Mouse (Mus musculus) limb, embryonic 15.5 days (tissue): ENCODE measurements around the gene Got2. TPM values are rescaled to one million over a fixed set of nuclear protein-coding genes. Genes with fewer than 3 reads are reported as not detected.
A peak's percentile ranks its signal among the peaks of the same experiment; 100 is the strongest.
"Not testable (repeated sequence)": the region's sequence is repeated elsewhere in the genome, so short reads cannot be mapped to it uniquely, and the experiment has no call there.

Source experiments
- ATAC-seq: fragments of 200-750 bp; cut with Nextera tagmentation; 2 replicates; pipeline ENCODE4 v1.8.0; 2017; ENCODE audit warnings: low read depth, moderate TSS enrichment; ENCODE audit not compliant: insufficient number of reproducible peaks, low FRiP score, low TSS enrichment
- H3K27ac ChIP-seq: fragments of 300-500 bp; sonication (generic); 2 replicates; pipeline ENCODE4 v1.5.1; 2015; ENCODE audit warnings: moderate library complexity, mild to moderate bottlenecking, inconsistent platforms
- H3K27me3 ChIP-seq: fragments of 300-500 bp; sonication (generic); 2 replicates; pipeline ENCODE4 v1.6.1; 2015; ENCODE audit warnings: inconsistent platforms
- H3K36me3 ChIP-seq: fragments of 300-500 bp; sonication (generic); 2 replicates; pipeline ENCODE4 v1.6.1; 2015; ENCODE audit warnings: inconsistent platforms
- H3K4me1 ChIP-seq: fragments of 300-500 bp; sonication (generic); 2 replicates; pipeline ENCODE4 v1.6.1; 2015; ENCODE audit warnings: inconsistent platforms
- H3K4me2 ChIP-seq: fragments of 300-500 bp; sonication (generic); 2 replicates; pipeline ENCODE4 v1.6.1; 2015; ENCODE audit warnings: mild to moderate bottlenecking, inconsistent platforms
- H3K4me3 ChIP-seq: fragments of 300-500 bp; sonication (generic); 2 replicates; pipeline ENCODE4 v1.5.1; 2015; ENCODE audit warnings: mild to moderate bottlenecking, inconsistent platforms
- H3K9ac ChIP-seq: fragments of 300-500 bp; sonication (generic); 2 replicates; pipeline ENCODE4 v1.6.1; 2015; ENCODE audit warnings: inconsistent platforms
- H3K9me3 ChIP-seq: fragments of 300-500 bp; sonication (generic); 2 replicates; pipeline ENCODE4 v1.6.1; 2016; ENCODE audit warnings: inconsistent platforms
- WGBS: fragments of 180-500 bp; shearing (Covaris S2); methylation state at CpG from one replicate; pipeline ENCODE4 v1.1.7; 2015; 5-methylcytosine and 5-hydroxymethylcytosine counted together
- polyA plus RNA-seq: library from polyadenylated mRNA; unstranded; fragments of >200 nt; fragmentation: Nextera tagmentation; extraction: Ambion mirVana; gene quantifications from 2 replicates; pipeline ENCODE4 v1.2.1, GENCODE M21; 2015

Gene Got2
- polyA plus RNA-seq, 1 experiment from 2014 or later, result 129 TPM

DNA sequence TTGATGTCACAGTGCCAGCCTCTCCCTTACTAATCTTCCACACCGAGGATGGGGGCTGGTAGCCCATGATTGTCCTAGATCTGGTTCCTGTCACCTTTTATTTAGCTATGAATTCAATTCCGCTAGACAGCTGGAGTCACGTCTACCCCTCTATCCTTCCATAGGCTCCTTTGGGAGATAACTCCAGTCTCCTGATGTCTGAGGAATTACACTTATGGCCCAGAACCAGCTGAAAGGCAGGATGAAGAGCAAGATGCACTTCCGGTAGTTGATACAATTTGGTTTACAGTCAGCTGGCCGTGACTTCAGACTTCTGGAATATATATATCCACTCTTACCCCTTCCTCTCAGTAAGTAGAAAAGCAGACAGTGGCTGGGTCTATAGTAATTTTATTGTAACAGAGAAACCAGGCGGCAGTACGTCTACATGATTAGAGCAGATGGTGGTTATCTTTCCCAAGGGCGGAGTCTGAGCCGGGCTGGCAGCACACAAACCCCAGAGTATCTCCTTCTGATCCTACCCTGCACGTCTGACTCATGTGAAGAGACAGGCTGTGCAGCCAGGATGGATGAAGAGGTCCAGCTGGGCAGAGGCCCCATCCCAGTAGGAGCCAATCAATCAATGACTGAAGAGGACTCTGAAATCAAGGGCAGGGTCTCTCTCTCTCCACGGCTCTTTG lies 24.4 kb downstream of the Got2 start:
- WGBS, result 83% methylated on average over 10 of the region's 11 CpGs
- not testable (repeated sequence) for H3K27me3 ChIP-seq, H3K9ac ChIP-seq, H3K27ac ChIP-seq, ATAC-seq, H3K4me1 ChIP-seq, H3K9me3 ChIP-seq, H3K4me3 ChIP-seq, H3K4me2 ChIP-seq
- peaks cover 40% of the 10 kb centered on the region for H3K36me3 ChIP-seq

GRCm38 (mm10) chr8:95854174-95854573 lies 34.2 kb downstream of the Got2 start:
- H3K9ac ChIP-seq, result no peak overlapping the region
- peaks cover 11% of the 10 kb centered on the region for H3K4me1 ChIP-seq
- no peaks in the 10 kb centered on the region for H3K9me3 ChIP-seq
- no peak overlapping the region for H3K4me2 ChIP-seq
- 85% methylated on average over 6 of the region's 6 CpGs for WGBS
- no peaks in the 10 kb centered on the region for H3K36me3 ChIP-seq
- H3K4me3 ChIP-seq, result no peak overlapping the region
- no peak for ATAC-seq
- H3K27ac ChIP-seq, result no peak overlapping the region
- no peaks in the 10 kb centered on the region for H3K27me3 ChIP-seq

GRCm38 (mm10) chr8:95853102-95853843 lies 35.1 kb downstream of the Got2 start, which contains the start of gene Slc38a7:
TSS of gene Slc38a7 (minus strand) at chr8:95853539.
- H3K27ac ChIP-seq, result no peak within 1 kb of the TSS
- WGBS, result 11% methylated on average over 22 of the region's 22 CpGs
- peak within 1 kb of the TSS; percentile 64 for H3K4me3 ChIP-seq
- no peaks in the 10 kb centered on the region for H3K9me3 ChIP-seq
- peak within 1 kb of the TSS; percentile 68 for H3K9ac ChIP-seq
- peaks cover 11% of the 10 kb centered on the region for H3K4me1 ChIP-seq
- H3K36me3 ChIP-seq, result peaks cover 5% of the 10 kb centered on the region; the same call in 1 of the 2 replicates
- ATAC-seq, result peak; percentile 90
- no peaks in the 10 kb centered on the region for H3K27me3 ChIP-seq
- peak within 1 kb of the TSS; percentile 81 for H3K4me2 ChIP-seq

- Histone ChIP-seq H3K27me3 (no peaks in the 10 kb centered on the region), H3K4me2 (peak overlapping the region; percentile 81), H3K9me3 (no peaks in the 10 kb centered on the region), H3K4me1 (peaks cover 11% of the 10 kb centered on the region), H3K9ac (peak overlapping the region; percentile 68; the same call in 1 of the 2 replicates), H3K4me3 (peak overlapping the region; percentile 64), H3K27ac (no peak overlapping the region), H3K36me3 (peaks cover 10% of the 10 kb centered on the region; the same call in 1 of the 2 replicates)
- WGBS, result 71% methylated on average over 4 of the region's 4 CpGs
- no peak for ATAC-seq
Observed at GRCm38 (mm10) chr8:95852290-95852689, 36.1 kb downstream of the Got2 start.

- H3K9ac ChIP-seq, result no peak overlapping the region
- H3K9me3 ChIP-seq, result no peaks in the 10 kb centered on the region
- no peak overlapping the region for H3K4me2 ChIP-seq
- no peak for ATAC-seq
- no peak overlapping the region for H3K4me3 ChIP-seq
- no peak overlapping the region for H3K27ac ChIP-seq
- H3K4me1 ChIP-seq, result peaks cover 11% of the 10 kb centered on the region
- no peaks in the 10 kb centered on the region for H3K27me3 ChIP-seq
- H3K36me3 ChIP-seq, result peaks cover 20% of the 10 kb centered on the region
- WGBS, result 94% methylated on average over 2 of the region's 2 CpGs
Observed at GRCm38 (mm10) chr8:95850326-95850725, 38.0 kb downstream of the Got2 start.

DNA sequence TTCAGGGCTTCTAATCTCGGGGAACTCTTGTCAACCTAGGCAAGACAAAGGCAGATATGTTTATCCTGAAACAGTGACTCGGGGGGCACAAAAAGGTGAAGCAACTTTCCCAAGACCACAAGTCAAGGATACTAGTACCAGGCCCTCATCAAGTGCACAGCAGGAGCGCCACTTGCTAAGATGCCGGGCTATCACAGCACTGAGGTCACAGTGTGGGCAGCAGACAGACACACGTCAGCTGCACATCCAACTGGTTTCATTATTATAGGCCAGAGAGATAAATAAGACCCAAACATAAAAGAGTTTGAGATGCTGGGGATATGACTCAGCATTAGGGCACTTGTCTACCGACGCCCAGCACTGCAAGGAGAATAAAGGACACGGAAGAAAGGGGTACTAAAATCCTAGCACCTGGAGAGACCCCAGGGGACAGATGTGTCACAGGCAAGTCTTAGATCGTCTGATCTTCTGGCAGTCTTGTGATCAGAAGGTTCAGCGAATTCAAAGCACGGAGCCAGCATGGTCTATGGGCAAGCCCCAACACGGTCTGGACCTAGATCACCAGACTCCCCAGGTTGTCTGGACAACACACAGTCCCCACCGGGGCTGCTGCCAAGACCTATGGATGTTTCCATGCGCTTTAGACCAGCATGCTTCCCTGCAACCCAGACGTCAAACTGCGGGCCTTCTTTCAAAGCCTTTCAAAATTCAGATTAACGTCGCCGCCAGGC lies 39.4 kb downstream of the Got2 start:
- H3K36me3 ChIP-seq, result peaks cover 34% of the 10 kb centered on the region
- no peak overlapping the region for H3K4me3 ChIP-seq
- ATAC-seq, result no peak
- 83% methylated on average over 19 of the region's 19 CpGs for WGBS
- no peaks in the 10 kb centered on the region for H3K27me3 ChIP-seq
- no peak overlapping the region for H3K27ac ChIP-seq
- no peak overlapping the region for H3K9ac ChIP-seq
- no peaks in the 10 kb centered on the region for H3K9me3 ChIP-seq
- H3K4me1 ChIP-seq, result peaks cover 11% of the 10 kb centered on the region
- no peak overlapping the region for H3K4me2 ChIP-seq

DNA sequence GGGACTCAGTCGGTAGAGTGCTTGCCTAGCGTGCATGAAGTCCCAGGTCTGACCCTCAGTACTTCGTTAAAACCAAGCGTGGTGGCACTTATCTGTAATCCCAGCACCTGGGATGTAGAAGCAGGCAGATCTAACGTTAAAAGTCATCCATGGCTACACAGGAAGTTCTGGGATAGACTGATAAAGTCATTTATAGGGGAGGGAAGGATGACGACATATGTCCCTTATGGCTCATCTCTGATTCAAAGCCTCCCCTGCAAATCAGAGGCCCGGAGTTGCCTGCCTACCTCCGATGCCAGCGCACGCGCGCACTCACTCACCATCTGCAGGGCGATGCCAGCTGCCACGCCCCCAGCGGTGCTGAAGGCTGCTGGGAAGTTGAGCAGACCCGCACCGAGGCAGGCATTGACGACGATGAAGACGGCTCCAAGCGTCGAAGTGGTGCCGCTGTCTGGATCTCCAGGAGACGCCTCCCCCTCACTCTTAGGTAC lies 40.2 kb downstream of the Got2 start:
- no peak overlapping the region for H3K9ac ChIP-seq
- no peaks in the 10 kb centered on the region for H3K9me3 ChIP-seq
- no peaks in the 10 kb centered on the region for H3K27me3 ChIP-seq
- 79% methylated on average over 24 of the region's 24 CpGs for whole genome bisulfite sequencing
- ATAC-seq, result no peak
- H3K27ac ChIP-seq, result no peak overlapping the region
- H3K4me2 ChIP-seq, result no peak overlapping the region
- peaks cover 42% of the 10 kb centered on the region for H3K36me3 ChIP-seq
- H3K4me3 ChIP-seq, result no peak overlapping the region
- H3K4me1 ChIP-seq, result peaks cover 11% of the 10 kb centered on the region

DNA sequence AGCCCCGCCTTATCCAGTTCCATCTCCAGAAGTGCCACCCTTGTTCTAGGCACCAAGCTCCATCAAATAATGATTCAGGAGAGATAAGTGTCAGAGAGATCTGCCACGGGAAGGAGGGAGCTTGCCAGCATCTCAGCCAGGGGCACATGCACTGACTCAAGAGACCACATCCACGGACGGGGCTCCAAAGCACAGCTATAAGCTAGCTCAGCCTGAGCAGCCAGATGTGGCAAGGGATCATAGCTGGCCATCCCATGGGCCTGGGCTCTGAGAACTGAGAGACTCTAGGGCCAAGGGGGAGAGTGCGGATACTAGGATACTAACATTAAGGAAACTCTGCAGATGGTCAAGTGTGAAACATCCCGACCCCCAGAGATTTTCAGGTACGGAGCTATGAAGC lies 43.3 kb downstream of the Got2 start:
- WGBS, result 85% methylated on average over 7 of the region's 7 CpGs
- Histone ChIP-seq H3K36me3 (peaks cover 61% of the 10 kb centered on the region), H3K9me3 (no peaks in the 10 kb centered on the region), H3K4me1 (no peaks in the 10 kb centered on the region), H3K4me2 (no peak overlapping the region), H3K9ac (no peak overlapping the region), H3K27ac (no peak overlapping the region), H3K27me3 (no peaks in the 10 kb centered on the region), H3K4me3 (no peak overlapping the region)
- no peak for ATAC-seq

GRCm38 (mm10) chr8:95843968-95844367 lies 44.4 kb downstream of the Got2 start:
- Histone ChIP-seq H3K4me2 (no peak overlapping the region), H3K27me3 (no peaks in the 10 kb centered on the region), H3K4me3 (no peak overlapping the region), H3K36me3 (peaks cover 65% of the 10 kb centered on the region), H3K27ac (no peak overlapping the region), H3K9me3 (no peaks in the 10 kb centered on the region), H3K4me1 (no peaks in the 10 kb centered on the region), H3K9ac (no peak overlapping the region)
- WGBS, result 90% methylated on average over 6 of the region's 6 CpGs
- no peak for ATAC-seq

GRCm38 (mm10) chr8:95841436-95841835 lies 46.9 kb downstream of the Got2 start:
- Histone ChIP-seq H3K4me1 (no peaks in the 10 kb centered on the region), H3K27ac (no peak overlapping the region), H3K27me3 (no peaks in the 10 kb centered on the region), H3K4me3 (no peak overlapping the region), H3K9ac (no peak overlapping the region), H3K4me2 (no peak overlapping the region), H3K9me3 (no peaks in the 10 kb centered on the region), H3K36me3 (peaks cover 64% of the 10 kb centered on the region)
- no peak for ATAC-seq
- 90% methylated on average over 15 of the region's 15 CpGs for WGBS

GRCm38 (mm10) chr8:95839289-95839688 lies 49.1 kb downstream of the Got2 start:
- Histone ChIP-seq H3K27me3 (no peaks in the 10 kb centered on the region), H3K36me3 (peaks cover 47% of the 10 kb centered on the region), H3K27ac (no peak overlapping the region), H3K4me2 (no peak overlapping the region), H3K4me3 (no peak overlapping the region), H3K9ac (no peak overlapping the region), H3K9me3 (no peaks in the 10 kb centered on the region), H3K4me1 (no peaks in the 10 kb centered on the region)
- ATAC-seq, result no peak
- WGBS, result 95% methylated on average over 4 of the region's 4 CpGs

DNA sequence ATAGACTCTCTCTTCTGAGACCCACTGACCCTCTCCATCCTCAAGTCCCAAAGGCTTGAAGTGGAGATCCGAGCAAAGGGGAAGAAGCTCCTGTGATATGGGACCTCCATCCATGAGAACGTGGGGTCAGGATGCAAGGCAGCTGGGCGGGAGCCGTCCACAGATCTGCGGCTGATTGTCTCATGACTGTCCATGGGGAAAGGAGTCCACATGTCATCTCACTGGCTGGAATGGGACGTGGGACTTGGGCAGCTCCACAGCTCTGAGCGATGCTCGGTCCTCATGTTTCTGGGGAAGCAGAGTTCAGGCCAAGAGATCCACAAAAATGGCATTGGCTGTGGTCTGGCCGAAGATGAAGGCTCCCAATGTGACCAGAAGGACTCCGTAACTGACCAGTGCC lies 51.1 kb downstream of the Got2 start:
- 89% methylated on average over 10 of the region's 10 CpGs for WGBS
- H3K4me2 ChIP-seq, result no peak overlapping the region
- peaks cover 29% of the 10 kb centered on the region for H3K36me3 ChIP-seq
- H3K4me3 ChIP-seq, result no peak overlapping the region
- H3K9me3 ChIP-seq, result no peaks in the 10 kb centered on the region
- no peak overlapping the region for H3K27ac ChIP-seq
- ATAC-seq, result no peak
- H3K4me1 ChIP-seq, result peaks cover 15% of the 10 kb centered on the region
- no peak overlapping the region for H3K9ac ChIP-seq
- no peaks in the 10 kb centered on the region for H3K27me3 ChIP-seq
